Mouse (Mus musculus): Measurements from ENCODE around the gene CN725425. TPM values are rescaled to one million over a fixed set of nuclear protein-coding genes. Genes with fewer than 3 reads are reported as not detected.
A peak's percentile ranks its signal among the peaks of the same experiment; 100 is the strongest.

CN725425 gene
- polyA plus RNA-seq, 1 experiment from 2014 or later = not detected

DNA sequence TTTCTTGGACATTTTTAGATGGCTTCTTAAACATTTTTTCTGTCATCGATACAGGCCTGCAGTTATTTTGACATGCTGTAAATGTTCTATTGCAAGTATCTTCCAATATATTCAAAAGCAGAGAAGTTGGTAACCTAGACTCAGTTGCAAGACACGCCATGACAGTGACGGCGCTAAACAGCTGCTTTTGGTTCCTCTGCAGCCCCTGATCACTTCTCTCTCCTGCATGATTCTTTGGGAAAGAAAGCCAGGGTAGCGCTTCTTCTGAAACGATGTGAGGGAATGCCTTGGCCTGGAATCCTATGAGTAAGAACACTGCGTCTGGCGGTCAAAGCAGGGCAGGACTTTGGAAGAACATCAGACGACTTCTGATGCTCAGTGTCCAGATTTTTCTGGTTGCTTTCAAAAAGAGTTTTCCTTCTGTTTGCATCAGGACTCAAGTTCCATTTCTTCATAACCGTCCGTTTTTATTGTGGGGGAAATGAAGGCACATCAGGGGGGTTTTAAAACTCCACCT is 100.1 kb downstream of the CN725425 start:
- Histone ChIP-seq H3K4me1 (replicated peaks; ENCODE audit: control insufficient read depth, insufficient read depth, low read length) (no peaks in the 10 kb centered on the region), H3K36me3 (ENCODE audit: control insufficient read depth, insufficient read depth) (no peaks in the 10 kb centered on the region), H3K27ac (ENCODE audit: low read depth, low read length) (no peak overlapping the region), H3K4me2 (replicated peaks; ENCODE audit: low read depth) (no peak overlapping the region), H3K9ac (ENCODE audit: low read depth, low read length) (no peak overlapping the region), H3K27me3 (replicated peaks; ENCODE audit: control insufficient read depth, insufficient read depth, low read length) (no peaks in the 10 kb centered on the region), H3K4me3 (ENCODE audit: low read depth, low read length) (no peak overlapping the region), H3K9me3 (ENCODE audit: control insufficient read depth) (no peaks in the 10 kb centered on the region)
- TF ChIP-seq CTCF (IDR thresholded peaks at IDR 0.05; ENCODE audit: low read depth) = no peak
- 85% methylated on average over 11 of the region's 11 CpGs for WGBS
- no peak for ATAC-seq

GRCm38 (mm10) chr15:91301366-91301765 is 102.1 kb downstream of the CN725425 start:
- no peaks in the 10 kb centered on the region for H3K27me3 ChIP-seq (replicated peaks; ENCODE audit: control insufficient read depth, insufficient read depth, low read length)
- 5% methylated on average over 3 of the region's 3 CpGs for WGBS
- H3K4me2 ChIP-seq (replicated peaks; ENCODE audit: low read depth) = no peak overlapping the region
- ATAC-seq = no peak
- H3K4me1 ChIP-seq (replicated peaks; ENCODE audit: control insufficient read depth, insufficient read depth, low read length) = no peaks in the 10 kb centered on the region
- no peak overlapping the region for H3K4me3 ChIP-seq (ENCODE audit: low read depth, low read length)
- no peak overlapping the region for H3K27ac ChIP-seq (ENCODE audit: low read depth, low read length)
- no peaks in the 10 kb centered on the region for H3K9me3 ChIP-seq (ENCODE audit: control insufficient read depth)
- peak; percentile 91 for TF ChIP-seq CTCF (IDR thresholded peaks at IDR 0.05; ENCODE audit: low read depth)
- no peaks in the 10 kb centered on the region for H3K36me3 ChIP-seq (ENCODE audit: control insufficient read depth, insufficient read depth)
- H3K9ac ChIP-seq (ENCODE audit: low read depth, low read length) = no peak overlapping the region

- WGBS = 51% methylated on average over 7 of the region's 7 CpGs
- no peak for ATAC-seq
Measured at GRCm38 (mm10) chr15:91304296-91304852, 105.1 kb downstream of the CN725425 start.

More at GRCm38 (mm10) chr15:91304296-91304852, 105.1 kb downstream of the CN725425 start:
- no peak overlapping the region for H3K4me3 ChIP-seq (ENCODE audit: low read depth, low read length)
- H3K27me3 ChIP-seq (replicated peaks; ENCODE audit: control insufficient read depth, insufficient read depth, low read length) = no peaks in the 10 kb centered on the region
- no peaks in the 10 kb centered on the region for H3K9me3 ChIP-seq (ENCODE audit: control insufficient read depth)
- H3K4me2 ChIP-seq (replicated peaks; ENCODE audit: low read depth) = no peak overlapping the region
- no peak overlapping the region for H3K9ac ChIP-seq (ENCODE audit: low read depth, low read length)
- H3K36me3 ChIP-seq (ENCODE audit: control insufficient read depth, insufficient read depth) = no peaks in the 10 kb centered on the region
- no peak overlapping the region for H3K27ac ChIP-seq (ENCODE audit: low read depth, low read length)
- no peaks in the 10 kb centered on the region for H3K4me1 ChIP-seq (replicated peaks; ENCODE audit: control insufficient read depth, insufficient read depth, low read length)
- peak; percentile 75 for TF ChIP-seq CTCF (IDR thresholded peaks at IDR 0.05; ENCODE audit: low read depth)

Other genes starting within 250 kb of the CN725425 start
- gene Kif21a, start 149.5 kb upstream of the CN725425 start, polyA plus RNA-seq (2015; fragmentation: Nextera tagmentation; extraction: Ambion mirVana) = 13.3 and 16.0 TPM in 2 replicates
- 0.53 and 0.58 TPM in 2 replicates for gene Abcd2, start 7.7 kb upstream of the CN725425 start, polyA plus RNA-seq (2015; fragmentation: Nextera tagmentation; extraction: Ambion mirVana)